Mouse (Mus musculus): ENCODE results near the gene Erf. TPM values are rescaled to one million over a fixed set of nuclear protein-coding genes. Genes with fewer than 3 reads are reported as not detected.

Gene Erf
- polyA plus RNA-seq, 1 experiment from 2014 or later: 3.3 TPM

- Histone ChIP-seq H3K27me3 (replicated peaks) (no peaks in the 10 kb centered on the region), H3K4me1 (peaks cover 36% of the 10 kb centered on the region), H3K9me3 (no peaks in the 10 kb centered on the region), H3K4me2 (peak within 1 kb of the TSS; percentile 90), H3K4me3 (peak within 1 kb of the TSS; percentile 59), H3K9ac (peak within 1 kb of the TSS; percentile 63), H3K27ac (peak within 1 kb of the TSS; percentile 85), H3K36me3 (replicated peaks) (peaks cover 16% of the 10 kb centered on the region)
- WGBS: under 1% methylated on average over 44 of the region's 45 CpGs
- peak; percentile 95 for ATAC-seq (replicated peaks)
These were observed 29.3 kb downstream of the Erf start, which contains the start of gene Zfp526 for GRCm38 (mm10) chr7:25221102-25221883. Gene Zfp526 (plus strand): TSS chr7:25221425.

GRCm38 (mm10) chr7:25220457-25221101, 30.0 kb downstream of the Erf start, which contains the start of gene Dedd2:
Gene Dedd2 (minus strand): TSS chr7:25220615.
- H3K9ac ChIP-seq: peak within 1 kb of the TSS; percentile 63
- no peaks in the 10 kb centered on the region for H3K27me3 ChIP-seq (replicated peaks)
- H3K4me3 ChIP-seq: peak within 1 kb of the TSS; percentile 59
- WGBS: 7% methylated on average over 20 of the region's 20 CpGs
- H3K36me3 ChIP-seq (replicated peaks): peaks cover 9% of the 10 kb centered on the region; the same call in 1 of the 2 replicates
- H3K9me3 ChIP-seq: no peaks in the 10 kb centered on the region
- peak within 1 kb of the TSS; percentile 90 for H3K4me2 ChIP-seq
- peaks cover 36% of the 10 kb centered on the region for H3K4me1 ChIP-seq
- ATAC-seq (replicated peaks): peak; percentile 3; the same call in 1 of the 2 replicates
- peak within 1 kb of the TSS; percentile 85 for H3K27ac ChIP-seq

- ATAC-seq (replicated peaks): peak; percentile 77
- peaks cover 36% of the 10 kb centered on the region for H3K4me1 ChIP-seq
- H3K9me3 ChIP-seq: no peaks in the 10 kb centered on the region
- H3K27me3 ChIP-seq (replicated peaks): no peaks in the 10 kb centered on the region
- peak overlapping the region; percentile 85 for H3K27ac ChIP-seq
- peak overlapping the region; percentile 90 for H3K4me2 ChIP-seq
- H3K9ac ChIP-seq: peak overlapping the region; percentile 60
- peak overlapping the region; percentile 59 for H3K4me3 ChIP-seq
- 4% methylated on average over 31 of the region's 31 CpGs for whole genome bisulfite sequencing
- H3K36me3 ChIP-seq (replicated peaks): peaks cover 7% of the 10 kb centered on the region; the same call in 1 of the 2 replicates
These were observed 30.7 kb downstream of the Erf start for GRCm38 (mm10) chr7:25219756-25220456.

- H3K27me3 ChIP-seq (replicated peaks): no peaks in the 10 kb centered on the region
- peak; percentile 31 for ATAC-seq (replicated peaks)
- H3K4me2 ChIP-seq: peak overlapping the region; percentile 90
- peak overlapping the region; percentile 60 for H3K9ac ChIP-seq
- no peaks in the 10 kb centered on the region for H3K9me3 ChIP-seq
- H3K4me3 ChIP-seq: peak overlapping the region; percentile 59
- peaks cover 7% of the 10 kb centered on the region; the same call in 1 of the 2 replicates for H3K36me3 ChIP-seq (replicated peaks)
- H3K4me1 ChIP-seq: peaks cover 36% of the 10 kb centered on the region
- WGBS: under 1% methylated on average over 16 of the region's 16 CpGs
- H3K27ac ChIP-seq: peak overlapping the region; percentile 85
These were observed 31.2 kb downstream of the Erf start for GRCm38 (mm10) chr7:25219416-25219750.

GRCm38 (mm10) chr7:25218705-25219415, 31.7 kb downstream of the Erf start:
- under 1% methylated on average over 53 of the region's 53 CpGs for WGBS
- Histone ChIP-seq H3K27me3 (replicated peaks) (no peaks in the 10 kb centered on the region), H3K36me3 (replicated peaks) (0 out of 2 replicates have a peak, but pooled peaks cover 8% of the 10 kb centered on the region), H3K9ac (peak overlapping the region; percentile 60), H3K4me2 (peak overlapping the region; percentile 90), H3K4me1 (peaks cover 36% of the 10 kb centered on the region), H3K27ac (peak overlapping the region; percentile 85), H3K4me3 (peak overlapping the region; percentile 59), H3K9me3 (no peaks in the 10 kb centered on the region)
- ATAC-seq (replicated peaks): peak; percentile 45

- peak overlapping the region; percentile 59; the same call in 1 of the 2 replicates for H3K4me3 ChIP-seq
- 76% methylated on average over 12 of the region's 12 CpGs for WGBS
These were observed 32.7 kb downstream of the Erf start for GRCm38 (mm10) chr7:25217653-25218395.

GRCm38 (mm10) chr7:25214172-25214571, 36.4 kb downstream of the Erf start:
- no peaks in the 10 kb centered on the region for H3K27me3 ChIP-seq (replicated peaks)
- H3K4me1 ChIP-seq: peaks cover 13% of the 10 kb centered on the region
- H3K4me3 ChIP-seq: no peak overlapping the region
- H3K9me3 ChIP-seq: no peaks in the 10 kb centered on the region
- H3K27ac ChIP-seq: no peak overlapping the region
- 92% methylated on average over 2 of the region's 2 CpGs for WGBS
- H3K4me2 ChIP-seq: no peak overlapping the region
- H3K9ac ChIP-seq: no peak overlapping the region
- no peak for ATAC-seq (replicated peaks)
- peaks cover 24% of the 10 kb centered on the region; the same call in 1 of the 2 replicates for H3K36me3 ChIP-seq (replicated peaks)

More at GRCm38 (mm10) chr7:25217653-25218395, 32.7 kb downstream of the Erf start:
- Histone ChIP-seq H3K27me3 (replicated peaks) (no peaks in the 10 kb centered on the region), H3K36me3 (replicated peaks) (0 out of 2 replicates have a peak, but pooled peaks cover 8% of the 10 kb centered on the region), H3K4me1 (peaks cover 36% of the 10 kb centered on the region), H3K9ac (no peak overlapping the region), H3K4me2 (peak overlapping the region; percentile 90), H3K9me3 (no peaks in the 10 kb centered on the region), H3K27ac (no peak overlapping the region)
- ATAC-seq (replicated peaks): no peak

GRCm38 (mm10) chr7:25213099-25213498, 37.5 kb downstream of the Erf start:
- Histone ChIP-seq H3K27me3 (replicated peaks) (no peaks in the 10 kb centered on the region), H3K27ac (no peak overlapping the region), H3K9me3 (no peaks in the 10 kb centered on the region), H3K4me2 (no peak overlapping the region), H3K9ac (no peak overlapping the region), H3K4me1 (peaks cover 5% of the 10 kb centered on the region), H3K4me3 (no peak overlapping the region), H3K36me3 (replicated peaks) (peaks cover 24% of the 10 kb centered on the region; the same call in 1 of the 2 replicates)
- no peak for ATAC-seq (replicated peaks)
- 89% methylated on average over 3 of the region's 3 CpGs for WGBS

- peaks cover 24% of the 10 kb centered on the region; the same call in 1 of the 2 replicates for H3K36me3 ChIP-seq (replicated peaks)
- no peak for ATAC-seq (replicated peaks)
- WGBS: 87% methylated on average over 4 of the region's 4 CpGs
- H3K27me3 ChIP-seq (replicated peaks): no peaks in the 10 kb centered on the region
- no peak overlapping the region for H3K27ac ChIP-seq
- H3K9ac ChIP-seq: no peak overlapping the region
- H3K4me2 ChIP-seq: no peak overlapping the region
- no peak overlapping the region for H3K4me3 ChIP-seq
- H3K4me1 ChIP-seq: no peaks in the 10 kb centered on the region
- H3K9me3 ChIP-seq: no peaks in the 10 kb centered on the region
These were observed 40.1 kb downstream of the Erf start for GRCm38 (mm10) chr7:25210482-25210881.

GRCm38 (mm10) chr7:25209161-25209622, 41.4 kb downstream of the Erf start:
- no peak overlapping the region for H3K9ac ChIP-seq
- H3K4me3 ChIP-seq: no peak overlapping the region
- H3K27ac ChIP-seq: no peak overlapping the region
- no peaks in the 10 kb centered on the region for H3K4me1 ChIP-seq
- WGBS: 81% methylated on average over 3 of the region's 3 CpGs
- ATAC-seq (replicated peaks): no peak
- peaks cover 18% of the 10 kb centered on the region; the same call in 1 of the 2 replicates for H3K36me3 ChIP-seq (replicated peaks)
- no peaks in the 10 kb centered on the region for H3K27me3 ChIP-seq (replicated peaks)
- no peak overlapping the region for H3K4me2 ChIP-seq
- no peaks in the 10 kb centered on the region for H3K9me3 ChIP-seq
